Mouse (Mus musculus): ENCODE measurements around the gene Mmgt2. TPM values are rescaled to one million over a fixed set of nuclear protein-coding genes. Genes with fewer than 3 reads are reported as not detected.

The Mmgt2 gene
- 56.7 and 57.4 TPM in 2 replicates for polyA plus RNA-seq (2014; fragmentation: Nextera tagmentation; extraction: Ambion mirVana)

DNA sequence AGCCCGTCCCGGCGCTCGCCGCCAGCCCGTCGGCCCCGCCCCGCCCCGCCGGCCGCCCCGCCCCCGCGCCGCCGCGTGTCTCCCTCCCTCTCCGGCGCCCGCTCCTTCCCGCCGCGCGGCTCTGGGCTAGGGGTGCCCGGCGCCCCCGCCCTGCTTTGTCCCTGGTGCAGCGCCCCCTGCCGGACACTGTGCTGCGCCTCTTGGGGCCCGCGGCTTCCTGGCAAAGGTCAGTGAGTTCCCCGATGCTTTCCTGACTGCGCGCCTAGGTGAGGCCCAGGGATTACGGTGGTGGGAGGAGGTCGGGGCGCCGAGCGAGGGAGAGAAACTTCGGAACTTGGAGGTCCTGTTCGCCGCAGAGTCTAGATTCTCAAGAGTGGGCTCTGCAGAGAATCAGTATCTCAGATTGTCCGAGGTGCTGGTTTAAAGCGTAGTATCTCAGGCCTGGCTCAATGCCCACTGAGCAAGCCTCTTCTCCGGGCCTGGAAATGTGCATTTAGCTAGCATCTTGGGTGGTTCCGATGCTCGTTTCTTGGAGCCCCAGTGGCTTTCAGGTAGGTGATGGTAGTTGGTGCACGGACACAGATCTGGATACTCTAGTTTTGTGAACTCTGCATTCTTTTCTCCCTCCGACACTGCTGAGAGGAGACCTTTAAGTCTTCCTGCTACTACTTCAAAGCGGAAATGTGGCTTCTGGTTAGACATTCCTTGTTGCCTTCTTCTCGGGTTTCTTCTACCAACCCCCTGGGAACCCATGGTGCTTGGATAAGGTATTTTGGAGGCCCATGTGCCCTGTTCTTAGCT, at the start of gene Mmgt2:
Mmgt2 (plus strand) TSS at position 74 of the 801 bp plus-strand sequence.
- DNase-seq (ENCODE audit: low spot score) (peak; percentile 99), ATAC-seq (replicated peaks; ENCODE audit: low FRiP score, low TSS enrichment, low read depth) (peak; percentile 93)
- Histone ChIP-seq H3K9me3 (ENCODE audit: control insufficient read depth, low read length) (no peaks in the 10 kb centered on the region), H3K36me3 (ENCODE audit: control insufficient read depth, insufficient read depth, low read length) (peaks cover 13% of the 10 kb centered on the region; the same call in 1 of the 2 replicates), H3K4me2 (ENCODE audit: low read length) (peak within 1 kb of the TSS; percentile 91), H3K27ac (ENCODE audit: low read depth) (peak within 1 kb of the TSS; percentile 90), H3K4me1 (replicated peaks; ENCODE audit: control insufficient read depth, insufficient read depth, low read length) (peaks cover 29% of the 10 kb centered on the region), H3K27me3 (replicated peaks; ENCODE audit: control insufficient read depth, insufficient read depth, low read length) (no peaks in the 10 kb centered on the region), H3K9ac (ENCODE audit: low read length) (peak within 1 kb of the TSS; percentile 81), H3K4me3 (ENCODE audit: low read depth, low read length) (peak within 1 kb of the TSS; percentile 67)
- WGBS: under 1% methylated on average over 37 of the region's 53 CpGs

DNA sequence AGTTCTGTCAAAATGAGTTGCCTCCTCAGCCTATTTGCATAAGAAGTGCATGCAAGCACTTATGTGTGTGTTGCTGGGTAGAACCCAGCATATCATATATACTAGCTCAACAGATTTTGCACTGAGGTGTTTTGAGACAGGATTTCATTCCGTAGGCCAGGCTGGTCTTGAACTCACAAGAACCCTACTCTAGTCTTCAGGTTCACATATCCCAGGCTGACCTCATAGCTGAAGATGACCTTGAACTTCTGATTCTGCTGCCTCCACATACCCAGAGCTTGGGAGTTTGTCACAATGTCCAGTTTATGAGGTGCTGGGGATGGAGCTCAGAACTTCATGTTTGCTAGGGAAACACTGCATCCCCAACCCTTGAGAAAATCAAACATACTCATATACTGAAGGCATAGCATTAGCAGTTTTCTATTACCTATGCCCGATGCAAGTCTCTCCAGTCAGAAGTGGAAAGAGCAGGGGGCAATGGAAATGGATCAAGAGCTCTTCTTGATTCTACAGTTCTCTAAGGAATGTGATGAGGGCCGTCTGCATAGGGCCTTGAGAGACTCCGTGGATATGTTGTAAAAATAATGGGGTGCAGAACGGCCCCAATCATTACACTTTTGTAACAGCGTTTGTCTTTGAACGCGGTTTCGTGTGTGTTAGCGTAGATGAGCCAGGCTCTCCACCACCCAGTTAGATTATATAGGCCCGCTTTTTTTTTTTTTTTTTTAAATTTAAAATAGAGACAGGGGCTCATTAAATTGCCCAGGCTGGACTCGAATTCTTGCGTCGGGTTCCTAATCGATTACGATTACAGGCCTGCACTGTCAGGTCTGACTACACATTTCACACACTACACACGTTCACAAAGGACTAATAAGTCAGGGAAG, 46.5 kb upstream of the Mmgt2 start:
- Histone ChIP-seq H3K27ac (ENCODE audit: low read depth) (peak overlapping the region; percentile 89), H3K4me2 (ENCODE audit: low read length) (peak overlapping the region; percentile 80), H3K27me3 (replicated peaks; ENCODE audit: control insufficient read depth, insufficient read depth, low read length) (no peaks in the 10 kb centered on the region), H3K9me3 (ENCODE audit: control insufficient read depth, low read length) (no peaks in the 10 kb centered on the region), H3K9ac (ENCODE audit: low read length) (peak overlapping the region; percentile 92), H3K4me1 (replicated peaks; ENCODE audit: control insufficient read depth, insufficient read depth, low read length) (peaks cover 17% of the 10 kb centered on the region), H3K4me3 (ENCODE audit: low read depth, low read length) (peak overlapping the region; percentile 84), H3K36me3 (ENCODE audit: control insufficient read depth, insufficient read depth, low read length) (peaks cover 36% of the 10 kb centered on the region)
- no peak for ATAC-seq (replicated peaks; ENCODE audit: low FRiP score, low TSS enrichment, low read depth)
- WGBS: 11% methylated on average over 17 of the region's 17 CpGs
- DNase-seq (ENCODE audit: low spot score): no peak

DNA sequence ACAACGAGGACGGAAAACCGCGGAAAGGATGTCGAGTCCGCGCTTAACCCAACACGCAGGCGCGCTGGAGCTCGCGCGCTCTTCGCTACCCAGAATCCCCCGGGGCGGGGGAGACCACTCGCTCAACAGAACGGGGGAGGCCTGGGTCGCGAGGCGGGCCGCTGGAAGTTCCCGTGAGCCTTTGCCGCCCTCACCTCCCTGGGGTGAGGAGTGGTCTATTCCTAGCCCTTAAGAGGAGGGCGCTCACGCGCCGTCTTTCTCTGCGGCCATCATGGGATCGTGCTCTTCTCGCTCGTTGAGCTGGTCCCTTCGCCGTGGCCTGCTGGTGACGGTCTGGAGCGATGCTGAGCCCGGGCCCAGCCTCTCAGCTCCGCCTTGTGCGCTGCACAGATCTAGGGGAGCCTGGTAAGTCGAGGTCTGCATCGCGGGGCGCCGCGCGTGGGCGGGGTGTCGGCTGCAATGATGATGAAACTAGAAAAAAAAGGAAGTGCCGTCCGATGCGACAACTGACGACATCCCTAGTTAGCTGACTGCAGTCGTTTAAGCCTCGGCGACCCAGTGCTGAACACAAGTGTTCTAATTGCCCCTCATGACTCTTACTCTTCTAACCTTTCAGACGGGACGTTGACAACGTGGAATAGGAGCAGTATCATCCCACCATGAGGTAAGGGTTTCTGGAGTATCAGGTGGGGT, 45.7 kb upstream of the Mmgt2 start:
- H3K4me2 ChIP-seq (ENCODE audit: low read length): peak overlapping the region; percentile 80
- WGBS: 0% methylated on average over 58 of the region's 58 CpGs
- DNase-seq (ENCODE audit: low spot score) (peak; percentile 95), ATAC-seq (replicated peaks; ENCODE audit: low FRiP score, low TSS enrichment, low read depth) (peak; percentile 93)
- peak overlapping the region; percentile 92 for H3K9ac ChIP-seq (ENCODE audit: low read length)
- no peaks in the 10 kb centered on the region for H3K9me3 ChIP-seq (ENCODE audit: control insufficient read depth, low read length)
- no peaks in the 10 kb centered on the region for H3K27me3 ChIP-seq (replicated peaks; ENCODE audit: control insufficient read depth, insufficient read depth, low read length)
- H3K36me3 ChIP-seq (ENCODE audit: control insufficient read depth, insufficient read depth, low read length): peaks cover 44% of the 10 kb centered on the region
- H3K4me3 ChIP-seq (ENCODE audit: low read depth, low read length): peak overlapping the region; percentile 84
- H3K27ac ChIP-seq (ENCODE audit: low read depth): peak overlapping the region; percentile 89
- peaks cover 17% of the 10 kb centered on the region for H3K4me1 ChIP-seq (replicated peaks; ENCODE audit: control insufficient read depth, insufficient read depth, low read length)

DNA sequence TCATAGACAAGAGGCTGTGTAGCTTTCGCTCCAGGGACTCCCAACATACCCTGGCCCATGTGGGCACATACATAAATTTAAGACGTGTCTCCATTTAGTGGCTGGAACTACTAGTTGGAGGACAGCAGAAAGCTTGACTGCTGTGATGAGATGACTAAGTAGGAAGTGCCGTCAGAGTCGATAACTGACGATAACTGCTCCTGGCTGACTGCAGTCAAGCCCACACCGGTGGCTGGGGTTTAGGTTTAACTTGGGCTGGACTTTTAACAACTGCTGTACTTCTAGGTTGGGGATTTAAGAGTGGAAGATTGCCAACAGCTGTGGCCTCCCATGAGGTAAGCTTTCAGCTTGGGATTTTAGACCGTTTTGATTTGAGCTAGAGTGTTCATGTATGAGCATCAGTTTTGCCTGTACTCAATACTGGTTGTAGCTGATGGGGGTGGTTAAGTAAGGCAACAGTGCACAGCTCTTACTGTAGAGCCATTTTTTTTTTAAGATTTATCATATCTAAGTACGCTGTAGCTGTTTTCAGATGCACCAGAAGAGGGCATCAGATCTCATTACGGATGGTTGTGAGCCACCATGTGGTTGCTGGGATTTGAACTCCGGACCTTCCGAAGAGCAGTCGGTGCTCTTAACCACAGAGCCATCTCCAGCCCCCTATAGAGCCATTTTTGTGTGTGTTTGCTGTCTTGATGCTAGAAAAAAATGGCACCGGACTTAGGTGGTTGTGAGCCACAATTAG, 45.0 kb upstream of the Mmgt2 start:
- Histone ChIP-seq H3K27me3 (replicated peaks; ENCODE audit: control insufficient read depth, insufficient read depth, low read length) (no peaks in the 10 kb centered on the region), H3K4me3 (ENCODE audit: low read depth, low read length) (peak overlapping the region; percentile 84), H3K4me1 (replicated peaks; ENCODE audit: control insufficient read depth, insufficient read depth, low read length) (peaks cover 17% of the 10 kb centered on the region), H3K4me2 (ENCODE audit: low read length) (peak overlapping the region; percentile 80), H3K36me3 (ENCODE audit: control insufficient read depth, insufficient read depth, low read length) (peaks cover 47% of the 10 kb centered on the region), H3K9ac (ENCODE audit: low read length) (peak overlapping the region; percentile 92), H3K27ac (ENCODE audit: low read depth) (peak overlapping the region; percentile 89), H3K9me3 (ENCODE audit: control insufficient read depth, low read length) (no peaks in the 10 kb centered on the region)
- DNase-seq (ENCODE audit: low spot score): peak; percentile 67
- WGBS: under 1% methylated on average over 13 of the region's 13 CpGs
- no peak for ATAC-seq (replicated peaks; ENCODE audit: low FRiP score, low TSS enrichment, low read depth)

DNA sequence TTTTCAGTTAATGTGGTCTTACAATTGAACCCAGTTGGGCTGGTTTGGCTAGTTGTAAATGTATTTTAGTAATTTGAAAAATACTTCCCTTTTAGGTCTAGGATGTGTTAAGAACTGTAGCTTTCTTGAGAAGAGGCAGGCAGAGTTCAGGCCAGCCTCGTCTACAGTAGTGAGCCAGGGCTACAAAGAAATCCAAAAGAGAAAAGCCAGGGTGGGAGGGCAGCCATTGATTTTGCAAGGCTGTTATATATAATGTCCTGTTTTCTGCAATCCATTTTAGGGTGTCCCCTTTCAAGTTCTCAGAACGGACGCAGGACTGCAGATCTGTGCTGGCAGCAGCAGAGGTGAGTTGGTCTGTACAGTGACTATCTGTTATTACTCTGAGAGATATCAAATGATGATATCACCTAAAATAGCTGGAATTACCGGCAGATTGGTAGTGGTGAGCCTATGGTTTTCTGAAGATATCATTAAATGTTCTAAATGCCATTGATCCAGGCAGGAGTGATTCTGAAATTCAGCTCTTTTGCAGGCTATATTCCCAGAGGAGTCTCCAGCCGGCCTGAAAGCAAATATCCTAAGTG, 44.2 kb upstream of the Mmgt2 start:
- H3K36me3 ChIP-seq (ENCODE audit: control insufficient read depth, insufficient read depth, low read length): peaks cover 52% of the 10 kb centered on the region

DNA sequence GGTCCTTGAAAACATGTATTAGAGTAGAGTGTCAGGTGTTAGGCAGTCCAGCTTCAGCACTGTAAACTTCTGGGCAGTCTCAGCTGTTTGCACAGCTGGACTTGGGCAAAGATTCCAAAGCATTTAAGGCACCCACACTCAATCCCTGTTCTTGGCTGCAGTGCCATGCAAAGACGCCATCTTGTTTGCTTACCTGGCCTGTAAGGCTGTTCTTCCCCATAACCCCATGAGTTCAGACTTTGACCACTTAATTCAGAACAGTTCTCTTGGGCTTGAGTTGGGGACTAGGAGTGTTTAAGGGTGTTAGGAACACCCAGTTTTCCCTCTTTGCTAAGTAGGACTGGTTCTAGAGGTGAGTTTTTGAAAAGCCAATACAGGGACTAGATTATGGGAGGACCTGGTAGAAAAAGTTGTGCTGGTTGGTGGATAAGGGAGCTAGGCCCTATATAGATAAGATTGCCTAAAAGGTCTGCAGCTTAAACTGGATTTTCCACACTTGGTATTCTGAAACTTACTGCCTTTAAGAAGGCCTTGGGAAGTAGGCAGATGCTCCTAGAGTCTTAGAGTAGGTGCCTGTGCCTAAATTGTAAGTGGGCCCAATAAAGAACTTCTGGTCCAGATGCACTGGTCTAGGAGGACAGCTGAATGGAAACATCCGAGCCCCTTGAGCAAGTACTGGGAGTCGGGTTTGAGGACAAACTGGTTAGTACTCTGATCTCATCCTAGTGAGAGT, 43.4 kb upstream of the Mmgt2 start:
- H3K4me1 ChIP-seq (replicated peaks; ENCODE audit: control insufficient read depth, insufficient read depth, low read length): peaks cover 17% of the 10 kb centered on the region
- DNase-seq (ENCODE audit: low spot score): no peak
- peak overlapping the region; percentile 89 for H3K27ac ChIP-seq (ENCODE audit: low read depth)
- peak overlapping the region; percentile 92 for H3K9ac ChIP-seq (ENCODE audit: low read length)
- H3K4me2 ChIP-seq (ENCODE audit: low read length): peak overlapping the region; percentile 80
- no peaks in the 10 kb centered on the region for H3K27me3 ChIP-seq (replicated peaks; ENCODE audit: control insufficient read depth, insufficient read depth, low read length)
- peak overlapping the region; percentile 84 for H3K4me3 ChIP-seq (ENCODE audit: low read depth, low read length)
- no peaks in the 10 kb centered on the region for H3K9me3 ChIP-seq (ENCODE audit: control insufficient read depth, low read length)
- WGBS: 23% methylated on average over 3 of the region's 3 CpGs
- peaks cover 58% of the 10 kb centered on the region for H3K36me3 ChIP-seq (ENCODE audit: control insufficient read depth, insufficient read depth, low read length)
- no peak for ATAC-seq (replicated peaks; ENCODE audit: low FRiP score, low TSS enrichment, low read depth)

More for the DNA sequence above, 44.2 kb upstream of the Mmgt2 start:
- peak overlapping the region; percentile 84 for H3K4me3 ChIP-seq (ENCODE audit: low read depth, low read length)
- peak overlapping the region; percentile 89 for H3K27ac ChIP-seq (ENCODE audit: low read depth)
- no peaks in the 10 kb centered on the region for H3K9me3 ChIP-seq (ENCODE audit: control insufficient read depth, low read length)
- H3K4me1 ChIP-seq (replicated peaks; ENCODE audit: control insufficient read depth, insufficient read depth, low read length): peaks cover 17% of the 10 kb centered on the region
- peak overlapping the region; percentile 92 for H3K9ac ChIP-seq (ENCODE audit: low read length)
- peak overlapping the region; percentile 80 for H3K4me2 ChIP-seq (ENCODE audit: low read length)
- DNase-seq (ENCODE audit: low spot score) (no peak), ATAC-seq (replicated peaks; ENCODE audit: low FRiP score, low TSS enrichment, low read depth) (no peak)
- no peaks in the 10 kb centered on the region for H3K27me3 ChIP-seq (replicated peaks; ENCODE audit: control insufficient read depth, insufficient read depth, low read length)
- 15% methylated on average over 5 of the region's 5 CpGs for WGBS

DNA sequence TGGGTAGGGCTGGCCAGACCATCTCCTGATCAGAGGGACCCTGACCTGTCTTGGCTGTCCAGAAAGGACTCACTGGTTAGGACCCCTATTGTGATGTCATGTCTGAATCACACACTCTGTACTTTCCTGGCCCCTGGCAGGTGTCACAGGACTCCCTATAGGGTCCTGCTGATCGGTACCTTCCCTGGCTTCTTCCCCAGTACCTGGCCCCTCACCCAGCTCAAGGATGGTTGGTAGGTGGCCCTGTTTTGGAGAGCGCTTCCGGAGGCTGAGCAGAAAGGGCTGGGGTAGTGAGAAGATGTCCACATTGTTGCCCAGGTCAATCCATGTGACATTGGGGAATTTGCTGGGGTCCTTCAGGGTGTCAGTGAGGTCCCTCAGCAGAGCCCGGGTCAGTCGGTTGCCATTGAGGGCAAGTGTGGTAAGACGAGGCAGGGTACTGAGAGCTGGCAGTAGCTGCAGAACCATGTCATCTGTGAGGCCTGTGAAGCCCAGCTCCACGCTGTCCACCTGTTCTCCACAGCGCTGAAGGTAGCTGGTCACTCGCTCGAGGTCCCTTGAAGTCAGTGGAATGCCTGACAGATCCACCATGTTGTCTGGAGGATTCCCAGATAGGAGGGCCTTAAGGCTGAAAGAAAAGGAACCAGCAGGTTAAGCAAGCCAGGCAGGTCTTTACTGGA, 42.7 kb upstream of the Mmgt2 start:
- H3K4me3 ChIP-seq (ENCODE audit: low read depth, low read length): peak overlapping the region; percentile 84
- 46% methylated on average over 10 of the region's 10 CpGs for WGBS
- ATAC-seq (replicated peaks; ENCODE audit: low FRiP score, low TSS enrichment, low read depth): 0 out of 2 replicates have a peak, but pooled peaks have one; percentile 5

More for the DNA sequence above, 42.7 kb upstream of the Mmgt2 start:
- H3K4me2 ChIP-seq (ENCODE audit: low read length): peak overlapping the region; percentile 80
- H3K4me1 ChIP-seq (replicated peaks; ENCODE audit: control insufficient read depth, insufficient read depth, low read length): peaks cover 17% of the 10 kb centered on the region
- peaks cover 63% of the 10 kb centered on the region for H3K36me3 ChIP-seq (ENCODE audit: control insufficient read depth, insufficient read depth, low read length)
- H3K9ac ChIP-seq (ENCODE audit: low read length): peak overlapping the region; percentile 36
- no peaks in the 10 kb centered on the region for H3K27me3 ChIP-seq (replicated peaks; ENCODE audit: control insufficient read depth, insufficient read depth, low read length)
- DNase-seq (ENCODE audit: low spot score): no peak
- no peak overlapping the region; the same call in 1 of the 2 replicates for H3K27ac ChIP-seq (ENCODE audit: low read depth)
- H3K9me3 ChIP-seq (ENCODE audit: control insufficient read depth, low read length): no peaks in the 10 kb centered on the region
